Mouse (Mus musculus): ENCODE results near the gene Dalrd3.
"Not testable (repeated sequence)": the region's sequence is repeated elsewhere in the genome, so short reads cannot be mapped to it uniquely, and the experiment has no call there.

The Dalrd3 gene

DNA sequence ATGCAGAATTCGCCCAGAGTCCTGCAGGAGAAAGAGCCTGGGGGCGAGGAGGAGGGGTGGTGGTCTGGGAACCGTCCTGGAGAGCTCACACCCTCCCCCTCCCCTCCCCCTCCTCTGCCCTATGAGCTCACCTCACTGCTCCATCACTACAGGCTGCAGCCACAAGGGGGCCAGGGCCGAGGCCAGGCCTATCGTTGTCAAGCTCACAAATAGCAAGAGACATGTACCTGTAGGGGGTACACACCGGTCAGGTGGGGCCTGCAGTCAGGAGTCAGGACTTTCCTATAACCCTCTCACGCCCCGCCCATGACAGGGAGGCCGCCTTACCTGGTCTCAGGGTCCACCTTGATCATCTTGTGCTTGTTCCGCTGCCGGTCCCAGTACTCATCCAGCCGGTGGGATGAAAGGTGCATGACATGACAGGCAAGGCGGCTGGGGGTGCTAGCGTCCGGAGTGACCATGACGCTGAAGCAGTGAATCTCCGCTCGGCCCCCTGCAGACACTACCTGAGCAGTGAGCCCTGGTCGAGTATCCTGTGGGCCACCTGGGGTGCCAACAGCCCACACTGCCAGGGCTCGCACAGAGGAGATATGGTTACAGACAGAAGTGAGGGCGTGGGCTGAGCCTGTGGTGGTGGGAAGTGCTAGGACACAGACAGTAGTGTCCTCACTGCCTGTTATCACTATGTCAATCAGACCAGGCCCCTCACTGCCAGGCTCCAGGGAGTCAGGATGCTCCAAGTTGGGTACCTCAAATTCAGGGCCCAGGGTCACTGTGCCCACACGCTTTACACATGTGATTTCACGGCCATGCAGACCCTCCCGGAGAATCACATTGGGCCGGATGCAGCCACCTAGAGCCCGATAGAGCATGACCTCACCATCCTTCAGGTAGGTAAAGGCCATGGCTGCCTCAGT lies 4.3 kb downstream of the Dalrd3 start:
- DNase-seq (ENCODE audit: low spot score) = peak; percentile 84

DNA sequence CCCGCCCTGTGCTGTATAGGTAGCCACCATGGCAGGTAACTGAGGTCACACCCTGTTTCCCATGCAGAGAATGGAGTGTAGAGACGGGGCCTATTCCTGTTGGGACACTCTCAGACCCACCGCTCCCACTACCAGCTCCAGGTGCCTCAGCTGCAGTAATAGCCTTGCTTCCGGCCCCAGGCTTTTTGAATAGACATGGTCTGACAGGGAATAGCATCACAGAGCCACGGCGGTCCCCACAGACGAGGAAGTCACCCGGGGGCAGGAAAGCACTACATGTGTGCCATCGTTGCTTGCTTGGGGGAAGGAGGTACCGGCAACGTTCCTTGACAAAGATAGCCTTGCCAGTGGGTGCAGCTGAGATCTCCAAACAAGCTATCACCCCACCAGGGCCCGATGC lies 5.2 kb downstream of the Dalrd3 start:
- DNase-seq (ENCODE audit: low spot score) = no peak

DNA sequence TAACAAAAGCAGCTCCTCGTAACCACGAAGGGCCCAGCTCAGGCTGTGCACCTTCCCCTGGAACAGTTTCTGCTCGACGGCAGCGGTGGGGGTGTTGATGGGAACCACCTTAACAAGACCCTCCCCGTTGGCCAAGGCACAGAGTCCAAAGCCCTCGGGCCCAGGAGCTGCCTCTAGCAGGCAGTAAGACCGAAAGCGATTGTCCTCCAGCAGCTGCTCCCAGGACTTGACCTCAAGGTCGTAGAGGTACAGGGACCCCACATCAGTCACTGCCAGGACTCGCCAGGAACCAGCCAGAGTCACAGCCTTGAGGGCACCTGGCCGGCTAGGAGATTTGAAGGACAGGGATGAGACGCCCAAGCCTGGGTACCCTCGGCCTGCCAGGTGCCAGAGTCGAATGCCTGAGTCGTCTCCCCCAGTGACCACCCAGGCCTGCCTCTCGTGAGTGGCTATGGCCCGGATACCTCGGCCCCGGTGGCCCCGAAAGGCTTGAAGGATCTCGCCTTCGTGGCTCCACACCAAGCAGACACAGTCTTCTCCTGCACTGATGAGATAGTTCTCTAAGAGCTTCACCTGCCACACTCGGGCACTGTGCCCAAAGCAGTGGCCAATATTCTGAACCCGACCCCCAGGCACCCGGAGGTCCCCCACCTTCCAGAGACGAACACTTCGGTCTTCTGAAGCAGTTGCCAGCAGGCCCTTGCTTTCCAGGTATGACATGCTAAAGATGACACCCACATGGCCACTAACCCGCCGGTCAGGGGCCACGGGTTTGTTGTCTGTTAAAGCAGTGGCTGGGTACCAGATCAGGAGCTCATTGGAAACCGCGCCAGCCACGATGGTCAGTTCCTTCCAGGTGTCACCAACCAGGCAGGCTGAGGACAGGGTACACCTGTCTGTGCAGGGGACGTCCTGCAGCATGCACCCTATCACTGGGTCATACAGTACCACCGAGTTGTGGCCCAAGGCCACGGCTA lies 5.9 kb downstream of the Dalrd3 start:
- DNase-seq (ENCODE audit: low spot score) = no peak

DNA sequence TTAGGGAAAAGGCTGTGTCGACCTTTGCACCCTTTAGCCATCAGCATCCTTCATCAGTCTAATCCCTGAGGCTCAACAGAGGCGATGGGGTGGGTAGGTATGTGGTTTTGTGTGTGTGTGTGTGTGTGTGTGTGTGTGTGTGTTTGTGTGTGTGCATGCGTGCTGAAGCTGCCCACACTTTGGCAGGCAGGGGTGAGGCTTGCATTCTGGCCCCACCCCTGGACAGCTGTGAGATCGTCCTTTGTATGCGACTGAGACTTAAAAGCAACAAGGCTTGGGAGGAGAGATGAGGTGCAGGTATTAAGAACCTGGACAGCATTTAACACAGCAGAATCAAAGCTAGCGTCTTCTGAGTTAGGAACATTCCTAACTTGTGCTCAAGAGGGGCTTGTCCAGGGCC lies 7.3 kb downstream of the Dalrd3 start:
- no peak for DNase-seq (ENCODE audit: low spot score)

DNA sequence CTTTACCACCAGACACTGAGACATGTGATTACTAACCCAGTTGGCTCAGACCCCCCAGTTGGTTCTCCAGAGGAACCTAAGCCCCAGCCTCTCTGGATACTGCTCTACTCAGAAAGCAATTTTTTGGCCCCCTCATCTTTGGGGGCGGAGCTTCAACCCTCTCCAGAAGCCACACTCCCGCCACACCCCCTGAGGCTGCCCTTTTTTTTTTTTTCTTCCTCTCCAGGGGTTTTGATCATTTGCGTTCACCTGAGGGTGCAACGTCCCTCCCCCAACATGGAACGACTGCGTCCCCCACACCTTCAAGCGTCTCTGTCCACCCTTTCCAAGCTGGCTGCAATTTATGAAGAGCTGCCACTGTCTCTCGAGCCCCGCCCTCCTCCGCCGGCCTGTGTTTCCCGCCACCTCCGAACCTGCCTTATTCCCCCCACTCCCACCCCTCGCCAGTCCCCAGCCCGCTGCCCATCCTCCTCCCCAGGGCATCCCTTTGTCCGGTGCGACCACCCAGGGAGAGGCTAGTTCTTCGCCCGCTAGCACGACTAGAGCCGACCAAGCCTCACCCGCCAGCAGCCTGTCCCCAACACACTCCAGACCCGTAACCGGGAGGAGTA lies 8.4 kb downstream of the Dalrd3 start:
- DNase-seq (ENCODE audit: low spot score) = peak; percentile 65

DNA sequence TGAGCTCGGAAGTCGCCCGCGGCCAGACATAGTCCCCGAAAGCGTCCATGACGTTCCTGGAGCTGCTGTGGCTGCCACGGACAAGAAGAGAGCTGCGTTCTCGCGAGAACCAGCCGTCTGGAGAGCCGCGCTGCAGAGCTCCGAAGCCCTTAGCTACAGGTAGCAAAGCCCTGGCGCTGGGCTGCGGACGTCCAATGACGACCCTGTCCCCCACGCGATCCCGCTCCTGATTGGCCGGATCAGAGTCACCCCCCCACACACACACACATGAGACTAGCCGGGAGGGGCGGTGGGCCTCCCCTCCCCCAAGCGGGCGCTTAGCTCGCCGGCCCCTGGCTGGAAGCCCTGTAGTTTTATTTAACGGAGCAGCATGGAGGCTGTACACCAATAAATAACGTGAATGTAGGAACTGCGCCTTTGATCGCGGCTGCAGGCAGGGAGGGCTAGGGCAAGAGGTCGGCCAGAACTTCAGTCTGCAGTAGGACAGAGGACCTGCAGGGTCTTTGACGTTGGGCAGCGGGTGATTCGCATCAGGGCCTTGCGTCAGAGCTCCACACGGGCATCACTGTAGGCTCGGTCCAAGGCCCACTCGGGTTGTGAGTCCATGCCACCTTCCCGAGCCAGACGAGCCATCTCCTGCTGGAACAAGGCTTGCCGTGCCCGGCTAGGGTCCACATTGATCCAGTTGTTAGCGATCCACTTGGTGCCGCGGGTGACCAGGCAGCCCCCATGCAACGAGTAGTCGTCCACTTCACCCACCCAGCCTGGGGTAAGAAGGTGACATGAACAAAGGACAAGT lies 9.1 kb downstream of the Dalrd3 start, which contains the start of gene Wdr6:
TSS of gene Wdr6 (minus strand) at position 195 of the 799 bp plus-strand sequence.
- peak; percentile 95 for DNase-seq (ENCODE audit: low spot score)

DNA sequence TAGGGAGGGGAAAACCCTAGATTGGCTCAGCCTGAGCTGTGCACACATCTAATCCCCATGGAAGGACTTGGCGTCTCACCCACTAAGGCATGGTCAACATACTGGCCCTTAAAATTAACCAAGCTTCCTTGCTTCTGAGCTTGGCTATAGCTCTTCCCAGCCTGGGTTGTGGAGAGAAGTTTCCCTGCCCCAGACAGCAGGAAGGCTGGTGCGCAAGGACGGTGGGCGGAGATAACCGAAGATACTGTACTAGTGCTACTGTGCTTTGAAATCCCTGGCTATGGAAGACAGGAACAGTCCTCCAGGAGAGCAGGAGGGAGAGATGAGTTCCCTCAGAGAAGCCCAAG lies 9.6 kb downstream of the Dalrd3 start:
- DNase-seq (ENCODE audit: low spot score) = no peak

DNA sequence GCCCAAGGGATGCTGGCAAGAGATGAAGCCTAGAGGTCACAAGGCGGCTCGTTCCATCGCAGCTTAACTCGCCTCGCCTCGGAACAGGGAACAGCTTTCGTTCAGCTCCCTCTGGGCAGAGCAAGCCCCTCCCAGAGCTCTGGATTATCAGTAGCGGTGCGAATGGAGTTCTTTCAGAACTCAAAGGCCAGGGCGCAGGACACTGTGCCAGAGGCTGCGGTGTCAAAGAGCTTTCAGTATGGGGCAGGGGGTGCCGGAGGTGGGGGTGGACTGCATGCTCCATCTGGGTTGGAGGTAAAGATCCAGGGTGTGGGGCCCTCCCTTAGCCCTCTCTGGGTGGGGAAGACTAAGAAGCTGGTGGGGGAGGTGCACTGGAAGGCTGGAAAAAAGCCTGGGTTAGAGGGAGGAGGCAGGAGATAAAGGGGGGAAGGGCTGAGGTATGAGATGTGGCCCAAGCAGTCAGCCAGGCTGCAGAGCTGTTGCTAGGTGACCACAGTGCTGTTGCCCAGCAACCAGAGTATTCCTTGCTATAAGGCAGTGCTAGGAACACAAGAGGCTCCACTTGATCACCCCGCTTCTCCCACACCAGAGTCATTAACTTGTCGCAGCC lies 18.0 kb downstream of the Dalrd3 start:
- peak; percentile 96 for DNase-seq (ENCODE audit: low spot score)

DNA sequence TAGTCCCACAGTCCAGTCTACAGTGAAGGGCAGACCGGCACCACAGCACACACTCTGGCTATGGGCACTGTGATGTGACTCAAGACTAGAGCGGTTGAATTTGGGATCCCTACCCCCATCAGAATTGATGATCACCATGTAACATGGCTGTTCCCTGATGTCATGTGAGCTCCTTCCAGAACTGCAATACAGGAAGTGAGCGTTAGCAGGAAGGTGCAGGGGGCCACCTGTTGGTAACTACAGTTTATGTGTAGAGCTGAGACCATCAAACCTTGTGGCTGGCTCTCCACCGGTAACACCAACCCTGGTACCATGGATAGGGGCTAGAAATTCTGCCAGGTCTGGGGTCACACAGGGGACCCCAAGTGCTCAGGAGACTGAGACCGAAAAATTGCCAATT lies 19.5 kb downstream of the Dalrd3 start:
- no peak for DNase-seq (ENCODE audit: low spot score)

DNA sequence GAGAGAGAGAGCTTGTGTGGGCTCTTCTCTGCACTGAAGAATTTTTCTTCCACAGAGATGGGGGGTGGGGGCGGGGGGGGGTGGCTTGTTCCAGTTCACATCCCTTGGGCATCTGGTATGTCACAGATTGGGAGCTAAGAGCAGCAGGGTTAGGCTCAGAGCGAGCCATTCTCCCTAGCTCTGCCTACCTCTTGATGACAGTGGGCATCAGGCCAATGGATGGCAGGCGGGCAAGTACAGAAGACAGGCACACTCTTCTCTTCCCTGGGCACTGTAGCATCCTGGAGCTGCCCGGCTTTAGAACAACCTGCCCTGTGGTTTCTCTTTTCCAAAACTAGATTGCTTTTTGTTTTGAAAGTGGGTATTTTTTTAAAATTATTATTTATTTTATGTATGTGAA lies 21.8 kb downstream of the Dalrd3 start:
- no peak for DNase-seq (ENCODE audit: low spot score)

DNA sequence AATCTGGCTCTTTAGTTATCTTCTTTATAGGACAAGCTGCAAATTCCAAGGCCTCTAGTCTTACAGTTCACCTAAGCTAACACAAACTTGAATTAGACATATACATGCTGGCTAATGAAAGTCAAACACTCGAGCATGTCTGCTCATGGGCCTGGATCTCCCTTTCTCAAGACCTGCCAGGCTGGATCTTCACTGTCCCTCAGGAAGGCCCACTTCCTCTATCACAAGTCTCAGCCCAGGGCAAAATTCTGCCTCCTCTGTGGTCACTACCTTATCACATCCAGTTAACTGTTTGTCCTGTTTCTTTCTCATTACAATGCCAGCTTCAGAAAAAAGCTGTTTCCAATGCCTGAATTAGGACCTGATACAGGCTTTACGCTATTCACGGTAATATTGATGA lies 24.7 kb downstream of the Dalrd3 start:
- no peak for DNase-seq (ENCODE audit: low spot score)

DNA sequence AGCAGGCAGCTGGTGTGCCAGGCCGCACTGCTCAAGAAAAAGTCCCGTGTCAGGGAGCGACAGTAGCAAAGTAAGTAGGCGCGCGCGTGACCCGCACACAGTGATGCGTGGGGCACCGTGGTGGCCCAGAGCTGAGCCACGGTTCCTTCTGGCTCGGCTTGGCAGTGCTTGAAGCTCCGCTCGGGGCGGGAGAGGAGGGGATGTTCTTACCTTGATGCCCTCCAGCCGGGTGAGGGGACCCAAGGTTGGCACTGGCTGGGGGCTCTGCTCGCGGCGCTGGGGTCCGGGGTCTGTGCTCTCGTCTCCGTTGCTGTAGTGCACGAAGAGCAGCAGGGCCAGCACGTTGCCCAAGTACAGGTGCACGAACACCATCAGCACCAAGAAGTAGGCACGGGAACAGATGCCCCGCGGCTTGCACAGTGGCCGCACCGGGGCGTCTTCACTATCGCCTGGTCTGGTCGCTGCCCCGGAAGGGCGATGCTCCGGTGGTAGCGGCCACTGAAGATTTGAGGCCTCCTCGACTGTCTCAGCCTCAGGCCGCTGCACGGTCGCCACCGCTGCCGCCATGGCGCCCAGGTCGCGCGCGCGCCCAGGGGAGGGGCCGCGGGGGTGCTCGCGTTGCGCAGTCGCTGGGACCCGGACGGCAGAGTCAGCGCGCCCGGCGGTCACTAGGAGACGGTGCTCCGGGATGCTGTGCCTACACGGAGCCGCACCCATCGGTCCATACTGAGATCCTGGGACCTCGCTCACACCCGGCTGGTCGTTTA lies 27.5 kb downstream of the Dalrd3 start, which contains the start of gene P4htm:
TSS of gene P4htm (minus strand) at position 670 of the 767 bp plus-strand sequence.
- peak; percentile 79 for DNase-seq (ENCODE audit: low spot score)

DNA sequence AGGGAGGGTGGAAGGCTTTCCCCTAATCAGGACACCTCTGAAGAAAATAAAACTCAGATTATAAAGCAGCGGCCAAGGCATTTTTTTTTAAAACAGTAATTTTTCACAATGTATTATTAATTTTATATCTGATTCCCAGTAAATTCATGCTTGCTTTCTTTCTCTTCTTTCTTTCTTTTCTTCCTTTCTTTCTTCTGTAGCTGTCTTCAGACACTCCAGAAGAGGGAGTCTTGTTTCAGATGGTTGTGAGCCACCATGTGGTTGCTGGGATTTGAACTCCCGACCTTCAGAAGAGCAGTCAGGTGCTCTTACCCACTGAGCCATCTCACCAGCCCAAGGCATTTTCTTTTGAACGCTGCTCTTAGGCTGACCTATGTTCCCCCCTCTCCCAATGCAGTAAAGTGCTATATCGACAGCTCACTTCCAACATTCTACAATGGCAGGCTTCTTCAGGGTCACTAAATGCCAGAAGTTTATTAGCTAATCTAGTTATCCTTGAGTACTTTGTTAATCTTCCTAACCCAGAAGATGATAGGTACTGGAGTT lies 29.4 kb downstream of the Dalrd3 start:
- no peak for DNase-seq (ENCODE audit: low spot score)

DNA sequence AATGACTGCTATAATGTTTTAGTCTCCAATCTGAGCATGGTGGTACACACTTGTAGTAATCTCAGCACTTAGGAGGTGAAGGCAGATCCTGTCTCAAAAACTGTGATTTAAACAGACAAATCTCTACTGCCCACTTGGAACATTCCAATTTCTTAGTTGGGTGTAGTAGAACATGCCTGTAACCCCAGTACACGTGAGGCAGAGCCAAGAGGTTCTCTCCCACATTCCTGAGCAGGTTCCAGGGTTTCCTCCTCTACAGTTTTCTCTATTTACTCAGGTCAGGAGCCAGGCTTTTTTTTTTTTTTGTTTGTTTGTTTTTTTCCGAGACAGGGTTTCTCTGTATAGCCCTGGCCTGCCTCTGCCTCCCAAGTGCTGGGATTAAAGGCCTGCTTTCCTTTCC lies 30.3 kb downstream of the Dalrd3 start:
- DNase-seq (ENCODE audit: low spot score) = no peak

DNA sequence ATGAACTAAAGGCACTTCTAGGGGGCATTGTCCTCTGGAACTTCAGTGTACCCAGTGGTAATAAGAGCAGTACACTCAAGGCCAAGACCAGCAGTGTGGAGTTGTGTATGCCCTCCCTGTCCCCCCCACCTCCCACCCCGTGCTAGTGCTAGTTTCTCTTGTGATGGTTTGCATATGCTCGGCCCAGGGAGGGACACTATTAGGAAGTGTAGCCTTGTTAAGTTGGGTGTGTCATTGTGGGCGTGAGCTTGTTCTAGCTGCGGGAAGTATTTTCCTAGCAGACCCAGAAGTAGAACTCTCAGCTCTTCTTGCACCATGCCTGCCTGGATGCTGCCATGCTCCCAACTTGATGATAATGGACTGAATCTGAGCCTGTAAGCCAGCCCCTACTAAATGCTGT lies 32.3 kb downstream of the Dalrd3 start:
- DNase-seq (ENCODE audit: low spot score) = no peak

DNA sequence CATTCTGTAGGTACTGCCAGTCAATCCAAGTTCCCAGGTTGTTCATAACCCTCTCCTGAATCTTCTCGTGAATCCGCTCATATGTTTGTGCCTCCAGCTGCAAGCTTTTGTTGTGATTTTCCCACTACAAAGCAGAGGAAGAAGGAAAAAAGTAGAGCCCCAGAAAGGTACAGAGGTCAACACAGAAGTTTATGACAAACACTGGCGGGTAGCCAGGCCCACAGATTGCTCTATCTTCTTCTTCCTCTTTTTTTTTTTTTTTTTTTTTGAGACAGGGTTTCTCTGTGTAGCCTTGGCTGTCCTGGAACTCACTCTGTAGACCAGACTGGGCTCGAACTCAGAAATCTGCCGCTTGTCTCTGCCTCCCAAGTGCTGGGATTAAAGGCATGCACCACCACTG lies 38.2 kb downstream of the Dalrd3 start:
- not testable (repeated sequence) for DNase-seq (ENCODE audit: low spot score)

DNA sequence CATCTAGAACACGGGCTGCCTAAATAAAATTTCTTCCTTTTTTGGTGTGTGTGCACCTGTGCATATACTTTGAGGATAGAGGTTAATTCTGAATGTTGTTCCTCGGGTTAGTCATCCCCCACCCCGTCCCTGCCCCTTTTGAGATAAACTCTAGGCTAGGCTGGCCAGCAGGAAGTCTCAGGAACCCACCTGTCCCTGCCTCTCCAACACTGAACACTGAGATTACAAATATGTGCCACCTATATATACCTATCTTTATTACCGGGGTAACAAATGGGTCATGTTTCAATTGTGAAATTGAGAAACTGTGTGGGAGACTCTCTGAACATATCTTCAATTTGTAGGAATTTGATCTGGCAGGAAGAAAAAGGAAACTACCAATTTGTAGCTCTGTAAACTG lies 39.2 kb downstream of the Dalrd3 start:
- DNase-seq (ENCODE audit: low spot score) = no peak

DNA sequence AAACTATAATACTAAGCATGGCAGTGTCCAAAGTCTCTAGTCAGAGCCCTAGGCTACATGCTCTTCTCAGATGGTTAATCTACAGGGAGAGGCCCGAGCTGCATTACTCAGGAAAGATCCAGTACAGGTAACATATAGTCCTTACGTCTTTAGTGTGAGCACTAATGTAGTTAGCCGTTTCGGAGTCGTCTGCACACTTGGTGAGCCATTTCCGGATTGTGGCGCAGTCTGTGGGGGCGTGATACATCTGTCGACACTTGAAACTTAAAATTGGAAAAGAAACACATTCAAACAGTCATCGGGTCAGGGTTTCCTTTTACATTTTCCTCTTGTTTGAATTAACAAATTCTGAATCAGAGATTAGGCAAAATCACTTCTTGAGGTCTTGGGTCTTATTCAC lies 41.8 kb downstream of the Dalrd3 start:
- no peak for DNase-seq (ENCODE audit: low spot score)

DNA sequence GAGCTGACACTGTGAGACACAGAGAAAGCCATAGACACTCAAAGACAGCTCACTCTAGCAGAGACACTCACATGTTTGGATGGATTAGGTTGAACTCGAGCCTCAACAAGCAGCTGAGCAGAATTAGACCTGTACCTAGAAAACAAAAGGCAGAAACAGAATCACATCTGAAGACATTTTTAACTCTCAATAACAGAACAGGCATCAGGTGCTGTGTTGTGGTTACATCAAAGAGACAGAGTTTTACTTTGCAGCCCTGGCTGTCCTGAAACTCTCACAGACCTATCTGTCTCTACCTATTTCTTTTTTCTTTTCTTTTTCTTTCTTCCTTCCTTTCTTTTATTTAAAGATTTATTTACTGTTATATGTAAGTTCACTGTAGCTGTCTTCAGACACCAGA lies 47.6 kb downstream of the Dalrd3 start:
- no peak for DNase-seq (ENCODE audit: low spot score)
